Mouse (Mus musculus) regulatory T cell (primary cell): Measurements from ENCODE around the gene Spp1.

Experiments used
- in situ Hi-C: fragments of 300-600 bp; cut with MboI, MseI; formaldehyde crosslinking; loops from one replicate; pipeline ENCODE4 v1.15.1; 2025; ENCODE audit warnings: high pct_unique_total_duplicates

The Spp1 gene

GRCm38 (mm10) chr5:104434835-104435301 lies at the start of gene Spp1:
Spp1 (plus strand) TSS chr5:104435118.
- in situ Hi-C loops, result no loop called here

- in situ Hi-C loops, result no loop called here
These were observed 49.4 kb upstream of the Spp1 start for GRCm38 (mm10) chr5:104385521-104385920.

- in situ Hi-C loops, result no loop called here
These were observed 48.0 kb upstream of the Spp1 start for GRCm38 (mm10) chr5:104386908-104387307.

DNA sequence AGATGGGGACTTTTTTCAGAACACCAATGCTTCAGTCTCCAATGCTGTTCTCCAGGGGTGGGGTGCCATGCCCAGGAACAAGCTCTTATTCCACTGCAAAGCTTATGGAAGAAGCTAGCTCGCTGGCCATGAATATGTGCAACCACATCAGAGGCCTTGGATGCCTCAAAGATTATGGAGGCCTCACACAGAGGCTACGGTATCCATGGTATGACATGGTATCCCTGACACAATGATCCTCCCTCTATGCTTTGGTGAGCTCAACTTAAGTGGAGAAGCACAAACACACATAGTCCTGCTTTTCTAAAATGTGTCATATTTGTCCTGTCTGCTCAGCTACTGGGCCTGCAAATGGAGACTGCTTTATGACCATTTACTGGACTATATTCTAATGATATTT lies 44.0 kb upstream of the Spp1 start:
- in situ Hi-C loops, result no loop called here

DNA sequence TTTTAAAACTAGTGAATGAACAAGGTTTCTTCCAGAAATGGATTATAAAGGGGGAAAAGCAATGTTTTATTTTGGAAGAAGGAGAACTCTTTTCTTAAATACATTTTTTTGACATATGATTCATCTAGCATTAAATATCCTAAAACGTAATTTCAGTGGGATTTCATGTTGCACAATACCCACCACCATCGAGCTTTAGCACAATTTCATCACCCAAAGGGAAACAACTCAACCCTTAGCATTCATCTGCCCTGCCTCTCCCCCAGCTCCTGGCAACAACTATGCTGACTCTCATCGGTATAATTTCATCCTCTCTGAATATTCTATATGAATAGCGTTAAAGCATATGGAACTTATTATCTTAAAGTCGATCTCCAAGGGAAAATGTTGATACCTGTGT lies 42.1 kb upstream of the Spp1 start:
- in situ Hi-C loops, result no loop called here

DNA sequence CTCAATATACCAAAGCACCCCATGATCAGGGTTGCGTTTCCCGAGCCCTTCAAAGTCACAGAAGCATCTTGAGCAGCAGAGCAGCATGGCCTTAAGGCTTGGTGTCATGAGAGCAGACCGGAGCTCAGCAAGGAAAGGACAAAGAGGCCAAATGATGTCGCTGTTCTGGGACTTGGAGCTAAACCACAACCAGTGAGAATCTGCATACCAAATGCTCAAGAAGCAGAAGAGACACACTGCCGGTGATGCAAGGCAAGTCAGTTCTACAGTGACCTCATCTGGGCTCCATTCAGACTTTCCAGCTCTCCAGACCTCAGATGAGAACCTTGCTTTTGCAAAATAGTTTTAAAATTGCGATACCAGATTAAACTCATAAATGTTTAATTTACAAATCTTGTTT lies 38.6 kb upstream of the Spp1 start:
- in situ Hi-C loops, result no loop called here

- in situ Hi-C loops, result no loop called here
These were observed 36.9 kb upstream of the Spp1 start for GRCm38 (mm10) chr5:104398001-104398400.

DNA sequence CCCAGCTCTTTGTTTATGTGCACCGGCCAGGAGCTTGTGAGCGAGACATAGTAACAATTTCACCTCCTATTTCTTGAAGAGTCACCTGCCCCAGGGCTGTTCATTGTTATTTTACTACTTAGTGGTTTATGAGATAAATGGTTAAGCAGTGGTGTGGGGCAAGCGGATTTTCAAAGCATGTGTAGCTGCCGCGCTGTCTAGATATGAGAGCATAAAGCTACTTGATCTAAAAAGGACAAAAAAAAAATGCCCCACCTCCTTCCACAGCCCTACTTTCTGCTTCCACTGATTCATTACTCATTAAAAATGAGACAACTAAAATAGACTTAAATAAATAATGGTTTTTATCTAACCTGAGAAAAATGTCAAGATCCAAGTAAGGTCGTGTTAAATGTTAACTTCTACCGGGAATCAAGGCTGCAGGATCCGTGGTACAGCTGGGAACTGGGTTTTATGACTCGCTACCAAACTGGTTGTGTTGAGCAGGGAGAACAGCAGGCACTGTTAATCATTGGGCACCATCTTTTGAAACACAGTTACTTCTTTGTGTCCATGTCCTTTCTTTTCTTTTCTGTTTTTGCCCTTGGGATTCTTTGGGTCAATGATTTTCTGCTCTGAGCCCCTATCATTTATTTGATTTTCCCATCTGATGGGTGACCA lies 35.5 kb upstream of the Spp1 start:
- in situ Hi-C loops, result no loop called here

- in situ Hi-C loops, result no loop called here
These were observed 34.9 kb upstream of the Spp1 start for GRCm38 (mm10) chr5:104399970-104400369.

DNA sequence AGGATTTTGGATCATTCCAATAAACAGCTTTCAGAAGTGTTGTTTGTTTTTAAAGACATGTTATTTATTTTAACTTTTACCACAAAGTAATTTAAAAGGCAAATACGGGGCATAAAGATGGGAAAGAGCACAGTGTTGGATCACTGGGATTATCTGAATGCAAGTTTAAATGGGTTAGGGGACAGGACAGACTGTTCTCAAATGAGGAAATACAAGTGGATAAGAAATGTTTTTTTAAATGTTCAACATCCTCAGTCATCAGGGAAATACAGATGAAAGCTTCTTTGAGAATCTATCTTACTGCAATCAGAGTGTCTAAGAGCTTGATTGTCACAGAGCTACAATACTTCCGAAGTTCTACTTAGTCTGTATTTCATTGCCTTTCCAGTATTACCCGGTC lies 32.3 kb upstream of the Spp1 start:
- in situ Hi-C loops, result no loop called here

- in situ Hi-C loops, result no loop called here
These were observed 31.6 kb upstream of the Spp1 start for GRCm38 (mm10) chr5:104403351-104403750.

- in situ Hi-C loops, result no loop called here
These were observed 30.4 kb upstream of the Spp1 start for GRCm38 (mm10) chr5:104404551-104404950.

- in situ Hi-C loops, result no loop called here
These were observed 29.9 kb upstream of the Spp1 start for GRCm38 (mm10) chr5:104405051-104405450.

DNA sequence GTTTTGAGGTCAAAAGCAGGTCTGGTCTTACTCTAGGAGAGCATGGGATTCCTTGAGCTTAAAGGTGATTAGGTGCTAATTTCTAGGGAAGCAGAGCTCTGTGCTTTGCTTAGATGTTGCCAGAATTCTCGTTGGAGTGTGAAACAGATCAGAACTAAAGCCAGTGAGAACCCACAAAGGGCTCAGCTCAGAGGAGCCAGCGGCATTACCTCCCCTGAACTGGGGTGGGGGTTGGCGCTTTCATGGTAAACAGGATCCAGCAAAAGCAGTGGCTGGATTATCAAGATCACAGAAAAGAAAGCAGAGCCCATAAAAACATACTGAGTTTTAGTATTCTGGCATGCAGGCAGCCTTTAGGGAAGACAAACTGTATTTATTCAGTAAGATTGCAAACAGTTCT lies 28.2 kb upstream of the Spp1 start:
- in situ Hi-C loops, result no loop called here

GRCm38 (mm10) chr5:104407541-104408231 lies 27.2 kb upstream of the Spp1 start:
- in situ Hi-C loops, result no loop called here

DNA sequence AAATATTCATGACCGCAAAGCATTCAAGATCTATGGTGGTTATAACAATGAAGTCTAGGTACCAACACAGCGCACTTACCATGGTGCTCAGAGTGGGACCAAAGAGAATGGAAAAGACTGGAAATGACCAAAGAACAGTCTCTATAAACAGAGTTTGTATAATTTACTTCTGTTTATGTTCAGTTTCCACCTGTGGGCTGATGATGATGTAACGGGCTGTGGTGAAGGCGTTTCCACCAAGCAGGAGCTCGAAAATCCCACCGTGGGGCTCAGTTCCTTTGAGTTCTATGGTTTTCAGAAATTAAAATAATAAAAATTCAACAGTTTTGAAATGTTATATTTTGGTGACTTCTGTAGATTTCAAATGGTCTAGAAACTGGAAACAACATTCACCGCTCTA lies 26.4 kb upstream of the Spp1 start:
- in situ Hi-C loops, result no loop called here

- in situ Hi-C loops, result no loop called here
These were observed 18.9 kb upstream of the Spp1 start for GRCm38 (mm10) chr5:104415999-104416398.

- in situ Hi-C loops, result no loop called here
These were observed 17.9 kb upstream of the Spp1 start for GRCm38 (mm10) chr5:104417028-104417427.

DNA sequence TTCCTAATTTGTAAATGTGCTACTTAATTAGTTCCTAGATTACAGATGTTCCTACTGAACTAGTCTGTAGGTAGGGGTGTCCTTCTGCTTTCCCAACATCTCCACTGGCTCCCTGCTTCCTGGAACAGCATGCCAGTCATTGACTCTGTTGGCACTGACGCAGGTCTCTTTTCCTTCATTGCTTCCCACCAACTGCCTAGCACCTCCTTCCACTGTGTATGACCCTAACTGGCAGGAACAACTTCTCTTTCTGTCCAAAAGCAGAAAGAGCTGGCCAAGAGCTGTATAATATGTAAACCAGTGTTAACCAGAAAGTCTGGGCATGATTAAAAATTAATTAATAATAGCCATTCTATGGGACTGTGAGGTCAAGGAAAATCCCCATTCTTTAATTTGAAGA lies 17.2 kb upstream of the Spp1 start:
- in situ Hi-C loops, result no loop called here

DNA sequence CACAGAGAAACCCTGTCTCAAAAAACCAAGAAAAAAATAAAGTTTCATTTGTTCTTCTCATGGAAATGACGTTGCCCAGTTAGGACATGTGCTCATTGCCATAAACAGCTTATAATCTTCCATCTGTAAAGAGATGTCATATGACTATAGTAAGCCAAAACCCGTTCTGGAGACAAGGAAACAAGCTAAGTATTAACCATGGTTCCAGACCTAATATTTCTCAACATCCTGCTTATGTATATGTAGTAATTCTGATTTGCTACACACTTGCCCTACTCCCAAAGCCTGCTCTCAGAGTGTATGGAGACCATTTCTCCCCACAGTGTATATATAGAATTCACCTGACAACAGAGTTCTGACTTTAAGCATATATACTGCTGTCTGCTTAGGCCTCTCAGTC lies 12.9 kb upstream of the Spp1 start:
- in situ Hi-C loops, result no loop called here

DNA sequence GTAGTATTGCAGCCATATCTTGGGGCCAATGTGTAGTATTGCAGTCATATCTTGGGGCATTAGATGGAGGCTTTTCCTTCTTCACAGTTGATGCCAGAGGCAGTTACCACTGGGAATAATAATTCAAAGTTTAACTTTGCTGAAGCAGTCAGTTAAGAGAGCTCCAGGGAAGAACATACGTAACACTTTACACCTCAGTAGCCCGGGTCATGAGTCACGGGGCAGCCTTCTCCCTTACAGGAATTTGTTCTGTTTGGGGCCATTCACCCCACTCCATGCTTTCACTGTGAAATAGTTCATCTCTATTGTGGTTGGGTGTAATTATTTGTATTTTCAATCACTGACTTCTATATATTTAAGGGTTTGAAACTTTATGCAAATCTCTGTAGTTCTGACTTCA lies 11.1 kb upstream of the Spp1 start:
- in situ Hi-C loops, result no loop called here

GRCm38 (mm10) chr5:104425949-104426348 lies 9.0 kb upstream of the Spp1 start:
- in situ Hi-C loops, result no loop called here

GRCm38 (mm10) chr5:104432886-104433285 lies 2.0 kb upstream of the Spp1 start:
- in situ Hi-C loops, result no loop called here
